ENCODE assay signal across 29 mouse cellular contexts in genomic region chr13:107699251-107699650, GRCm38 (mm10).
DNase-seq lines count a peak whose midpoint lies in the region; ATAC-seq and TF ChIP-seq lines count a peak whose summit lies in the region.
"Had no signal": no experiment of that assay in that cellular context is flagged by ENCODE, and none has a peak within 500 bp of the region (broad histone marks: within the 10 kb centered on the region; RNA-seq: fewer than 3 reads in every experiment).

No protein-coding gene starts in this region.

- H3K9me3 ChIP-seq in embryonic facial prominence, embryonic 14.5 days (ENCODE audit: control insufficient read depth, low read length) = no peaks in the 10 kb centered on the region
- H3K9me3 ChIP-seq: forebrain, embryonic 10.5 days; forebrain, embryonic 15.5 days; heart, embryonic 10.5 days; heart, embryonic 15.5 days; hindbrain, embryonic 15.5 days; intestine, embryonic 15.5 days; liver, embryonic 12.5 days; neural tube, embryonic 15.5 days had no signal

- no peaks in the 10 kb centered on the region for H3K27me3 ChIP-seq in embryonic facial prominence, embryonic 14.5 days (replicated peaks; ENCODE audit: control insufficient read depth, insufficient read depth, low read length)
- H3K27me3 ChIP-seq: CH12.LX; forebrain, embryonic 15.5 days; heart, embryonic 15.5 days; hindbrain, embryonic 15.5 days; intestine, embryonic 15.5 days; liver, embryonic 12.5 days; neural tube, embryonic 15.5 days had no signal

- no peak overlapping the region for H3K4me3 ChIP-seq in layer of hippocampus, adult 2 months
- H3K4me3 ChIP-seq in embryonic facial prominence, embryonic 14.5 days (ENCODE audit: low read depth, low read length) = no peak overlapping the region
- H3K4me3 ChIP-seq: forebrain, embryonic 10.5 days; forebrain, embryonic 15.5 days; heart, embryonic 10.5 days; heart, embryonic 15.5 days; hindbrain, embryonic 15.5 days; intestine, embryonic 15.5 days; liver, embryonic 12.5 days; neural tube, embryonic 15.5 days had no signal

- no peak for DNase-seq in layer of hippocampus, adult 2 months (ENCODE audit: low spot score in 2 of 2)
- DNase-seq in layer of hippocampus, adult 18-20 months (ENCODE audit: low spot score in 2 of 2) = no peak
- DNase-seq in right cerebral cortex, adult 18-20 months = peak; percentile 20
- DNase-seq in right cerebral cortex, postnatal 25 days = no peak
- DNase-seq in embryonic facial prominence, embryonic 14.5 days (ENCODE audit: low spot score) = no peak
- no peak for DNase-seq in thymus, postnatal 14 days
- DNase-seq: adrenal gland, adult 2 months; cerebellum, adult 8-10 months; cerebellum, postnatal 25 days; heart, postnatal 36 days; kidney, adult 2 months; kidney, postnatal 36 days; layer of hippocampus, postnatal 36 days; liver, postnatal 0 days; lung, postnatal 36 days; midbrain, embryonic 14.5 days; retina, postnatal 1 day; thymus, adult 2 months; thymus, postnatal 4 days had no signal

- no peak overlapping the region for H3K9ac ChIP-seq in embryonic facial prominence, embryonic 14.5 days (ENCODE audit: low read depth, low read length)
- H3K9ac ChIP-seq: forebrain, embryonic 15.5 days; heart, embryonic 15.5 days; hindbrain, embryonic 15.5 days; intestine, embryonic 15.5 days; liver, embryonic 12.5 days; liver, postnatal 0 days; neural tube, embryonic 15.5 days had no signal

- TF ChIP-seq CTCF in layer of hippocampus, adult 2 months (conservative IDR thresholded peaks at IDR 0.05) = no peak

- H3K27ac ChIP-seq in layer of hippocampus, adult 2 months = peak overlapping the region; percentile 59; the same call in 1 of the 2 replicates
- 0 out of 2 replicates have a peak overlapping the region, but pooled peaks have one; percentile 22 for H3K27ac ChIP-seq in embryonic facial prominence, embryonic 14.5 days (replicated peaks; ENCODE audit: low read depth, low read length)
- H3K27ac ChIP-seq: forebrain, embryonic 15.5 days; heart, embryonic 10.5 days; heart, embryonic 15.5 days; intestine, embryonic 15.5 days; liver, embryonic 12.5 days; neural tube, embryonic 15.5 days had no signal

- ATAC-seq in embryonic facial prominence, embryonic 14.5 days (ENCODE audit: low read depth) = no peak
- ATAC-seq: activated CD4-positive, CD25-positive, alpha-beta regulatory T cell, adult 4 months; intestine, embryonic 15.5 days; liver, embryonic 12.5 days; liver, postnatal 0 days had no signal

- no peaks in the 10 kb centered on the region for H3K36me3 ChIP-seq in embryonic facial prominence, embryonic 14.5 days (ENCODE audit: control insufficient read depth, insufficient read depth, low read length)
- H3K36me3 ChIP-seq: forebrain, embryonic 10.5 days; forebrain, embryonic 15.5 days; heart, embryonic 10.5 days; heart, embryonic 15.5 days; hindbrain, embryonic 15.5 days; intestine, embryonic 15.5 days; liver, embryonic 12.5 days; neural tube, embryonic 15.5 days had no signal

- H3K4me2 ChIP-seq in embryonic facial prominence, embryonic 14.5 days (ENCODE audit: low read depth, low read length) = no peak overlapping the region
- H3K4me2 ChIP-seq: forebrain, embryonic 15.5 days; heart, embryonic 15.5 days; hindbrain, embryonic 15.5 days; intestine, embryonic 15.5 days; liver, embryonic 12.5 days; neural tube, embryonic 15.5 days had no signal

- 71% methylated on average over 5 of the region's 5 CpGs for WGBS in embryonic facial prominence, embryonic 14.5 days

- peaks cover 14% of the 10 kb centered on the region for H3K4me1 ChIP-seq in embryonic facial prominence, embryonic 14.5 days (ENCODE audit: control insufficient read depth, insufficient read depth, low read length)
- H3K4me1 ChIP-seq: intestine, embryonic 15.5 days; liver, embryonic 12.5 days had no signal
